Mouse (Mus musculus) ES-Bruce4 (cell line): ENCODE data around the gene Cadm2.

Experiments used
- CTCF ChIP-seq: IDR thresholded peaks from one replicate; pipeline ENCODE4 v1.8.1; 2011; ENCODE audit warnings: low read depth, low read length
- EP300 ChIP-seq: IDR thresholded peaks from 2 replicates; pipeline ENCODE4 v1.6.1; 2011; ENCODE audit warnings: low read depth, low read length; ENCODE audit not compliant: insufficient read depth
- POLR2A ChIP-seq: IDR thresholded peaks from one replicate; pipeline ENCODE4 v1.8.1; 2011; ENCODE audit warnings: low read length; ENCODE audit not compliant: insufficient read depth

GRCm38 (mm10) chr16:66651013-66651362, 969.7 kb downstream of the Cadm2 start:
- TF ChIP-seq POLR2A, result no peak
- no peak for TF ChIP-seq CTCF
- no peak for TF ChIP-seq EP300
